Mouse (Mus musculus): ENCODE measurements around the gene Cyth3. TPM values are rescaled to one million over a fixed set of nuclear protein-coding genes. Genes with fewer than 3 reads are reported as not detected.
A peak's percentile ranks its signal among the peaks of the same experiment; 100 is the strongest.

Gene Cyth3
- polyA plus RNA-seq, 1 experiment from 2014 or later, result 48.4 TPM

DNA sequence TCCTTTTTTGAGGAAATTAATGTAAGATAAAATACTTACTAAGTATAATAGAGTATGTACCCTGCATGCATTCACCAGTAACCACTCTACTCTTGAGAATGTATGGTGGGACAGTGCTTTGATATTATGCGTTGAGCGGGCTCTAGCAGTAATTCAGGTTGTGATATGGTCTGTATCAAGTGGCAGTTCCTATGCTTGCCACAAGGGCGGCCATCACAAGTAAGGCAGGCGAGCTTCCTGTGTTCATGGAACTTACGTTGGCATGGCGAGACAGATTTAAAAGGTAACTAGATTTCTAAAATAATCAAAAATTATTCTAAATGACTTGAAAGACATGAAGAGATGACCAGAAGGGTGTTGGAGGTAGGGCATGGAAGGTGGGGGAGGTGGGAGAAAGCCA lies 5.3 kb downstream of the Cyth3 start:
- H3K4me2 ChIP-seq, result no peak overlapping the region
- H3K4me1 ChIP-seq, result peaks cover 44% of the 10 kb centered on the region
- H3K9ac ChIP-seq, result no peak overlapping the region
- 95% methylated on average over 6 of the region's 6 CpGs for whole genome bisulfite sequencing
- no peak overlapping the region for H3K4me3 ChIP-seq
- no peaks in the 10 kb centered on the region for H3K27me3 ChIP-seq
- no peak overlapping the region for H3K27ac ChIP-seq
- H3K9me3 ChIP-seq, result no peaks in the 10 kb centered on the region
- H3K36me3 ChIP-seq, result no peaks in the 10 kb centered on the region; the same call in 1 of the 2 replicates
- no peak for ATAC-seq (ENCODE audit: insufficient number of reproducible peaks, insufficient read depth, low FRiP score, low TSS enrichment, low read depth)

- Histone ChIP-seq H3K9ac (no peak overlapping the region), H3K36me3 (no peaks in the 10 kb centered on the region; the same call in 1 of the 2 replicates), H3K27me3 (no peaks in the 10 kb centered on the region), H3K4me2 (no peak overlapping the region), H3K27ac (no peak overlapping the region), H3K4me1 (peaks cover 46% of the 10 kb centered on the region), H3K4me3 (no peak overlapping the region), H3K9me3 (no peaks in the 10 kb centered on the region)
- WGBS, result 100% methylated on average over 1 of the region's 1 CpGs
- no peak for ATAC-seq (ENCODE audit: insufficient number of reproducible peaks, insufficient read depth, low FRiP score, low TSS enrichment, low read depth)
Observed at GRCm38 (mm10) chr5:143627926-143628325, 5.7 kb downstream of the Cyth3 start.

DNA sequence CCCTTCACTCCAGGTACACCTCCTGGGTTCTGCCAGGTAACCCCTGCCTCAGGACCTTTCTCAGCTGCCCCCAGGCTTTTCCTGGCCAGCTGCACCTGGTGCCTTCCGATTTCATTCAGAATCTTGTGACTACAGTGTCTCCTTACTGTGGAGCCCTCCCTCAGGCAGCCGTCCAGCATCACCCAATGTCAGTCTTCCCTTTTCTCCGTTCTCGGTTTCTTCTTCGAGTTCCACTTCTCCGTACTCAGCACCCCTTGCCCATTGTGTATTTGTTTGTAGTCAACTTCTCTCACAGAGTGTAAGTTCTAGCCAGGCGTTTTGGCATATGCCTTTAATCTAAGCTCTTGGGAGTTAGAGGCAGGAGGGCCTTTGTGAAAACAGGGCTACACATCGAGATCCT lies 7.4 kb downstream of the Cyth3 start:
- Histone ChIP-seq H3K4me2 (no peak overlapping the region), H3K4me3 (no peak overlapping the region), H3K27ac (no peak overlapping the region), H3K4me1 (peaks cover 46% of the 10 kb centered on the region), H3K36me3 (no peaks in the 10 kb centered on the region; the same call in 1 of the 2 replicates), H3K27me3 (no peaks in the 10 kb centered on the region), H3K9me3 (no peaks in the 10 kb centered on the region), H3K9ac (no peak overlapping the region)
- no peak for ATAC-seq (ENCODE audit: insufficient number of reproducible peaks, insufficient read depth, low FRiP score, low TSS enrichment, low read depth)
- 87% methylated on average over 8 of the region's 8 CpGs for WGBS

- no peaks in the 10 kb centered on the region for H3K9me3 ChIP-seq
- H3K9ac ChIP-seq, result no peak overlapping the region
- no peak overlapping the region for H3K27ac ChIP-seq
- 92% methylated on average over 3 of the region's 3 CpGs for WGBS
- no peak for ATAC-seq (ENCODE audit: insufficient number of reproducible peaks, insufficient read depth, low FRiP score, low TSS enrichment, low read depth)
- no peaks in the 10 kb centered on the region for H3K27me3 ChIP-seq
- no peaks in the 10 kb centered on the region; the same call in 1 of the 2 replicates for H3K36me3 ChIP-seq
- no peak overlapping the region for H3K4me3 ChIP-seq
- peaks cover 47% of the 10 kb centered on the region for H3K4me1 ChIP-seq
- H3K4me2 ChIP-seq, result no peak overlapping the region
Observed at GRCm38 (mm10) chr5:143630214-143630613, 8.0 kb downstream of the Cyth3 start.

DNA sequence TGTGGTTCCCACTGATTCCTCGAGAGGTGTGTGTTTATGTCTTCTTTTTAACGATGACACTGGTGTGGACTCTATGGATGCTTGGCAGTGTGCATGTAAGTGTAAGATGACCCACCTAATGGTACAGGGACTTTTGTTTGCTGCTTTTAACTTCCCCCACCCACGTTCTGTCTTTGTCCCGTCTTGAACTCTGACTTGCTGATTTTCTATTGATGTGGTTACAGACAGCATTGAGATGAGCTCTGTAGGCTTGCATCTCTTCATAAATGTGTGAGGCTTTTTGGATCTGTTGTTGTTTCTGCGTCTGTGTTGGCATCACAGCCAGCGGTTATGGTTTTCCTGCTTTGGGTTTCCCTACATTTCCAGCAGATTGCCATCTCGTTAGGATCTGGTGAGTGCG lies 8.5 kb downstream of the Cyth3 start:
- Histone ChIP-seq H3K9ac (no peak overlapping the region), H3K4me2 (no peak overlapping the region), H3K27ac (no peak overlapping the region), H3K4me3 (no peak overlapping the region), H3K27me3 (no peaks in the 10 kb centered on the region), H3K36me3 (no peaks in the 10 kb centered on the region; the same call in 1 of the 2 replicates), H3K4me1 (peaks cover 48% of the 10 kb centered on the region), H3K9me3 (no peaks in the 10 kb centered on the region)
- no peak for ATAC-seq (ENCODE audit: insufficient number of reproducible peaks, insufficient read depth, low FRiP score, low TSS enrichment, low read depth)
- 81% methylated on average over 8 of the region's 8 CpGs for WGBS

DNA sequence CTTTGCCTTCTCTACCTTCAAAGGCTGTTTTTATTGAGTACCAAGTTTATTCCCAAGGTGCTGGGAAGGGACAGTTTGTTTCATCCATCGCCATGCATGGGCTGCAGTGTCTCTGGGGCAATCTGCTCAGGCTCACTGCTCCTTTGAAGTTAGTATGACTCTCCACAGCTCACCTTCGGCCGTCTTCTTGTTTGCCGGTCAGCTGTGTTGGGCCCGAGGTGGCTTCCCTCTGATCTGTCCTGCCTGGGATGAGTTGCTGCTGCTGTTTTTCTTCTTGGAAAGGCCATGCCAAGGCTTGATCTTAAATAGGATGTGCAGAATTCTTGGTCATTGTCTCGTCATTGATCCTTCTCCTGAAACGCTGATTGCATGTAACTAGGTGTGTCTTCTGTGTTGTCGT lies 9.3 kb downstream of the Cyth3 start:
- no peak overlapping the region for H3K27ac ChIP-seq
- H3K9me3 ChIP-seq, result no peaks in the 10 kb centered on the region
- no peak overlapping the region for H3K9ac ChIP-seq
- no peaks in the 10 kb centered on the region; the same call in 1 of the 2 replicates for H3K36me3 ChIP-seq
- no peak overlapping the region for H3K4me2 ChIP-seq
- H3K4me1 ChIP-seq, result peaks cover 49% of the 10 kb centered on the region
- no peaks in the 10 kb centered on the region for H3K27me3 ChIP-seq
- no peak for ATAC-seq (ENCODE audit: insufficient number of reproducible peaks, insufficient read depth, low FRiP score, low TSS enrichment, low read depth)
- WGBS, result 75% methylated on average over 8 of the region's 8 CpGs
- no peak overlapping the region for H3K4me3 ChIP-seq

DNA sequence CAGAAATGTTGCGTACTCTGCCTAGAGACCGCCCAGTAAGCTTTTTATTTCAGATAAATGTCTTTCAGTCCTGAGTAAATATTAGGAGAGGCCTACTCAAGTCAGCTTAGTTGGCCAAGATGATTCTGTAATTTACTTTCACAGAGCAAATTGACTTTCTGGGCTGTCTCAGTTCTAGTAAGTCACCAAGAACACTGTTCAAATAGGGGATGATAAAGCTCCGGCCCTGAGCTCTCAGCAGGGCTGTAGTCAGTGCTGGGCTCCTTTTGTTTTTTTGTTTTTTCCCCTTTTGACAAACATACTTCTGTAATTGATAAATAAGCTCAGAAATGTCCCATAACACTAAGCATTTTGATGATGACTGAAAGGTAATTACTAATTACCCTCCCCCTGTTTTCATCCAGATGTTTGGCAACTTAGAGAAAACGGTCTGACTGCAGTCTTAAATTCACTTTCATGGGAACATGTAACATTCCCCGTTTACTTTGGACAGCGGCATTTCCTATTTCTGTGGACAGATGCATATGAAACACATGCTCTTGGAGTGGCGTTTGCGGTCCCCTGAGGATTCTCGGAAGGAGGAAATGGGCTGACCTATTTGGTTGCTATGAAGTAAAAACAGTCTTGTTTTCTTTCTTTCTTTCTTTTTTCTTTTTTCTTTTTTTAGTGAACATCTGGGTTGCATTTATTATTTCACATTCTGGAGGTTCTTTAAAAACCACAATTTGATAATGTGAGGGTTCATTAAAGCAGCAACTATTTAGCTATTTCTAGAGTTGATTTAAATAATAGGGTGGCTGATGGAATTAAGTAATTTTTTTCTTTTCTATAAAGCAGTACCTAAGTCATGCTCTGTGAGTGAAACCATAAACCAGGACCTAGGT lies 10.7 kb downstream of the Cyth3 start:
- Histone ChIP-seq H3K4me3 (no peak overlapping the region), H3K9ac (no peak overlapping the region), H3K4me2 (peak overlapping the region; percentile 49), H3K9me3 (no peaks in the 10 kb centered on the region), H3K36me3 (no peaks in the 10 kb centered on the region; the same call in 1 of the 2 replicates), H3K4me1 (peaks cover 60% of the 10 kb centered on the region), H3K27ac (peak overlapping the region; percentile 87), H3K27me3 (no peaks in the 10 kb centered on the region)
- WGBS, result 27% methylated on average over 9 of the region's 9 CpGs
- no peak for ATAC-seq (ENCODE audit: insufficient number of reproducible peaks, insufficient read depth, low FRiP score, low TSS enrichment, low read depth)

- Histone ChIP-seq H3K36me3 (no peaks in the 10 kb centered on the region; the same call in 1 of the 2 replicates), H3K9ac (peak overlapping the region; percentile 28; the same call in 1 of the 2 replicates), H3K27me3 (no peaks in the 10 kb centered on the region), H3K4me1 (peaks cover 66% of the 10 kb centered on the region), H3K9me3 (no peaks in the 10 kb centered on the region), H3K4me3 (peak overlapping the region; percentile 17; the same call in 1 of the 2 replicates), H3K27ac (peak overlapping the region; percentile 87), H3K4me2 (peak overlapping the region; percentile 49)
- ATAC-seq (ENCODE audit: insufficient number of reproducible peaks, insufficient read depth, low FRiP score, low TSS enrichment, low read depth), result no peak
- WGBS, result 16% methylated on average over 5 of the region's 5 CpGs
Observed at GRCm38 (mm10) chr5:143633558-143633871, 11.3 kb downstream of the Cyth3 start.

DNA sequence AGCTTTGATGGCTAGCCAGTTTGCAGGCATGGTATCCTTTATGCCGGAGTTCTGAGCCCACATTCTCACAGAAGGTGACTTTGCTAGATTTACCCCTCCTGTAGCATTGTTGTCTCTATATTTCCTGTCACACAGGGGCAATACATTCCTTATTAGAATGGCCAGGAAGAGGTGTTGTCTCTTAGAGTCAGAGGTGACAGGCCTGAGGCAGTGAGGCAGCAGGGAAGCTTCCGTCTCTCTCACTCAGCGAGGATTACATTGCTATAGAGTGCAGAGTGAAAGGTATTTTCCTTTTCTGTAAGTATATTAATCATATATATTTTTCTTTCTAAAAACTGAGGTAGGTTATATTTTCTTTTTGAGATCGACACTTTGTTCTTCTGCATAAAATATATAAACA lies 11.6 kb downstream of the Cyth3 start:
- Histone ChIP-seq H3K27ac (peak overlapping the region; percentile 87), H3K9ac (peak overlapping the region; percentile 28; the same call in 1 of the 2 replicates), H3K4me3 (0 out of 2 replicates have a peak overlapping the region, but pooled peaks have one; percentile 17), H3K36me3 (no peaks in the 10 kb centered on the region), H3K4me1 (peaks cover 70% of the 10 kb centered on the region), H3K9me3 (no peaks in the 10 kb centered on the region), H3K4me2 (peak overlapping the region; percentile 49), H3K27me3 (no peaks in the 10 kb centered on the region)
- ATAC-seq (ENCODE audit: insufficient number of reproducible peaks, insufficient read depth, low FRiP score, low TSS enrichment, low read depth), result no peak
- 41% methylated on average over 4 of the region's 4 CpGs for WGBS

GRCm38 (mm10) chr5:143634550-143635112 lies 12.4 kb downstream of the Cyth3 start:
- Histone ChIP-seq H3K27ac (peak overlapping the region; percentile 55; the same call in 1 of the 2 replicates), H3K4me3 (no peak overlapping the region), H3K27me3 (no peaks in the 10 kb centered on the region), H3K36me3 (no peaks in the 10 kb centered on the region), H3K4me1 (peaks cover 76% of the 10 kb centered on the region), H3K9me3 (no peaks in the 10 kb centered on the region), H3K4me2 (peak overlapping the region; percentile 32), H3K9ac (no peak overlapping the region)
- ATAC-seq (ENCODE audit: insufficient number of reproducible peaks, insufficient read depth, low FRiP score, low TSS enrichment, low read depth), result no peak
- WGBS, result 33% methylated on average over 12 of the region's 12 CpGs

GRCm38 (mm10) chr5:143635358-143635757 lies 13.1 kb downstream of the Cyth3 start:
- H3K4me3 ChIP-seq, result no peak overlapping the region
- WGBS, result 52% methylated on average over 11 of the region's 11 CpGs
- no peak for ATAC-seq (ENCODE audit: insufficient number of reproducible peaks, insufficient read depth, low FRiP score, low TSS enrichment, low read depth)
- 0 out of 2 replicates have a peak overlapping the region, but pooled peaks have one; percentile 12 for H3K4me2 ChIP-seq
- no peaks in the 10 kb centered on the region for H3K27me3 ChIP-seq
- no peak overlapping the region for H3K27ac ChIP-seq
- H3K9ac ChIP-seq, result no peak overlapping the region
- no peaks in the 10 kb centered on the region for H3K9me3 ChIP-seq
- peaks cover 84% of the 10 kb centered on the region for H3K4me1 ChIP-seq
- no peaks in the 10 kb centered on the region for H3K36me3 ChIP-seq

GRCm38 (mm10) chr5:143636173-143636572 lies 13.9 kb downstream of the Cyth3 start:
- Histone ChIP-seq H3K9ac (no peak overlapping the region), H3K4me1 (peaks cover 90% of the 10 kb centered on the region), H3K27me3 (no peaks in the 10 kb centered on the region), H3K9me3 (no peaks in the 10 kb centered on the region), H3K36me3 (no peaks in the 10 kb centered on the region), H3K27ac (no peak overlapping the region), H3K4me3 (no peak overlapping the region), H3K4me2 (no peak overlapping the region)
- 68% methylated on average over 7 of the region's 7 CpGs for WGBS
- no peak for ATAC-seq (ENCODE audit: insufficient number of reproducible peaks, insufficient read depth, low FRiP score, low TSS enrichment, low read depth)

Measured in embryonic facial prominence, embryonic 13.5 days (tissue).